Mouse (Mus musculus) liver, adult (tissue): ENCODE results near the gene Foxr1.

Experiments used
- GATA4 ChIP-seq: IDR thresholded peaks from 2 replicates; pipeline ENCODE4 v1.6.1; 2014; ENCODE audit warnings: mild to moderate bottlenecking, low read length; ENCODE audit not compliant: insufficient replicate concordance

The Foxr1 gene

DNA sequence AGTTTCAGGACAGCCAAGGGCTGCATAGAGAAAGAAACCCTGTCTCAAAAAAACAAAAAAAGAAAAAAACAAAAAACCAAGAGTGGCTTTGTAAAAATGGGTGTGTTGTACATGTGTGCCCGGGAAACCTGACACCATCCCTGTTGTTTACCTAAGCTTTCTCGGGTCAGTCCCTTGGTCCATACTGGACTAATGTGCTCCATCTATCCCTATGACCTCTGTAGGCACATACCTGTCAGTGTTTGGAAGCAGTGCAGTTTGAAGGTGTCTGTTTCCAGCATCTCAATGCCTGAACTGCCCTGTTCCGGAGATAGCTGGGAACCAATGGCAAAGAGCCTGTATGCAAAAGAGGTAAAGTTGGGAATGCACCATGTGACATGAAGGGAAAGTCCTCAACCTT, 35.9 kb downstream of the Foxr1 start:
- TF ChIP-seq GATA4 = no peak

- no peak for TF ChIP-seq GATA4
Measured at GRCm38 (mm10) chr9:44401081-44401480, 39.9 kb downstream of the Foxr1 start.

GRCm38 (mm10) chr9:44399795-44400114, 41.2 kb downstream of the Foxr1 start:
- no peak for TF ChIP-seq GATA4

DNA sequence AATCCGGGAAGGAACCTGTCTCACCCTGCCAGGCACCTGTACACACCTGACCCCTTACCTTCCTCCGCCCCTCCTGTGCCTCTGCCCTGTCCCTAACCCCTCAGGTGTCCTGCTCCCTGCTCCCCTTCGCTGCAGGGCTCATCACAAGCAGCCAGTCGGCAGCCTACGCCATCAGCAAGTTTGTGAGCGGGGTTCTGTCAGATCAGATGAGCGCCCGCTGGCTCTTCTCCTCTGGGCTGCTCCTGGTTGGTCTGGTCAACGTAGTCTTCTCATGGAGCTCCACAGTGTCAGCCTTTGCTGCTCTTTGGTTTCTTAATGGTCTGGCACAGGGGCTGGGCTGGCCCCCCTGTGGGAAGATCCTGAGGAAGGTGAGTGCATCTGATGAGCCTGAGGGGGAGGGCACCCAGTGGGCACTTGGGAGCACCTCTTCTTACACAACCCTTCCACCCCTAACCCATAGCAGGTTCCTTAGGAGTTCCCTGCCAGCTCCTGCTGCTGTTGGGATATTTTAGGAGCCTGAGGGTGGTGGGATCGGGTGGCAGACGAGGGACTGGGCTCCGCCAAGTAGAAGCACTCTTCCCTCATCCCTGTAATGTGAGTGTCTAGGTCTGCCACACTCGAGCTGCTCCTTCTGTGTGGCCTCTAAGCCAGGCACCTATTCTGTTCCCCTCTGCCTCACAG, 41.7 kb downstream of the Foxr1 start:
- TF ChIP-seq GATA4 = no peak

DNA sequence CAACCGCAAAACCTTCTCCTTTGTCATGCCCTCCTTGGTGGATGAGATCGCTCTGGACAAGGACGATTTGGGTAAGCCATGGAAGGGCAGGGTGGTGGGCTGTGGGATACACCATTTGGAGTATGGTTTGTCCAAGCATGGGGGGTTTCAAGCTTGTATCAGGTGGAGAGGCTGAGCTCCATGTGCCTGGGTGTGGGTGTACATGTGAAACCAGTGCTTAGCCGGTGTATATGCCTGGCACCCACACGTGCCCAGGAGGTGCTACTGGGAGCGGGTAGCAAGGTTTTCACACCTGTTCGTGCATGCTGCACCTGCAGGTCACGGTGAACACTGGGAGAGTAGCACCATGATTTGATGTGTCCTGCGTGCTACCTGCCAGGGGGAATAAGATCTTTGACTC, 42.4 kb downstream of the Foxr1 start:
- TF ChIP-seq GATA4 = no peak

- TF ChIP-seq GATA4 = no peak
Measured at GRCm38 (mm10) chr9:44398087-44398486, 42.8 kb downstream of the Foxr1 start.

GRCm38 (mm10) chr9:44396684-44397411, 44.1 kb downstream of the Foxr1 start, which contains the start of gene Slc37a4:
TSS of gene Slc37a4 (plus strand) at chr9:44396852.
- no peak; the same call in 1 of the 2 replicates for TF ChIP-seq GATA4

- no peak for TF ChIP-seq GATA4
Measured at GRCm38 (mm10) chr9:44391466-44391865, 49.5 kb downstream of the Foxr1 start.

GRCm38 (mm10) chr9:44389273-44389672, 51.7 kb downstream of the Foxr1 start:
- TF ChIP-seq GATA4 = no peak

- TF ChIP-seq GATA4 = no peak
Measured at GRCm38 (mm10) chr9:44387221-44387620, 53.7 kb downstream of the Foxr1 start.

- TF ChIP-seq GATA4 = no peak
Measured at GRCm38 (mm10) chr9:44384596-44384995, 56.3 kb downstream of the Foxr1 start.
